8 mouse cellular contexts compared by ENCODE assay signal in genomic region chr6:117840686-117841510, GRCm38 (mm10). TPM values are rescaled to one million over a fixed set of nuclear protein-coding genes. Genes with fewer than 3 reads are reported as not detected.
A peak's percentile ranks its signal among the peaks of the same experiment; 100 is the strongest.
DNase-seq lines count a peak whose midpoint lies in the region; ATAC-seq lines count a peak whose summit lies in the region.

TSS of gene Zfp637 (plus strand) at chr6:117841180.

- peak; percentile 98 for ATAC-seq in hindbrain, embryonic 14.5 days (ENCODE audit: low FRiP score)

- H3K9ac ChIP-seq in hindbrain, embryonic 14.5 days = peak within 1 kb of the TSS; percentile 100

- H3K4me1 ChIP-seq in hindbrain, embryonic 14.5 days (replicated peaks; ENCODE audit: control insufficient read depth, insufficient read depth, low read length) = peaks cover 10% of the 10 kb centered on the region

- H3K27me3 ChIP-seq in hindbrain, embryonic 14.5 days (ENCODE audit: control insufficient read depth, insufficient read depth, low read length) = no peaks in the 10 kb centered on the region

- H3K4me2 ChIP-seq in hindbrain, embryonic 14.5 days (replicated peaks) = peak within 1 kb of the TSS; percentile 83

- H3K4me3 ChIP-seq in hindbrain, embryonic 14.5 days (replicated peaks; ENCODE audit: low read length) = peak within 1 kb of the TSS; percentile 98

- peaks cover 30% of the 10 kb centered on the region for H3K36me3 ChIP-seq in hindbrain, embryonic 14.5 days (replicated peaks; ENCODE audit: control insufficient read depth, insufficient read depth)

- peak within 1 kb of the TSS; percentile 98 for H3K27ac ChIP-seq in hindbrain, embryonic 14.5 days

- under 1% methylated on average over 66 of the region's 66 CpGs for WGBS in hindbrain, embryonic 14.5 days

- H3K9me3 ChIP-seq in hindbrain, embryonic 14.5 days (ENCODE audit: control insufficient read depth, low read length) = no peaks in the 10 kb centered on the region

- peak; percentile 94 for DNase-seq in R1 (ENCODE audit: low read depth, low spot score)
- peak; percentile 94 to 97 for DNase-seq in cerebellum, postnatal 25 days
- DNase-seq in frontal cortex, postnatal 25 days (ENCODE audit: low spot score in 2 of 2) = peak; percentile 82 to 89
- peak; percentile 95 for DNase-seq in hindbrain, embryonic 14.5 days (ENCODE audit: low spot score)
- DNase-seq in layer of hippocampus, postnatal 36 days = peak; percentile 92 to 93
- peak; percentile 95 for DNase-seq in lung, postnatal 36 days
- peak; percentile 85 for DNase-seq in retina, postnatal 7 days (ENCODE audit: low read depth, low spot score)
- DNase-seq in urinary bladder, adult 2 months (ENCODE audit: low spot score) = peak; percentile 85

RNA-seq across cellular contexts. Expression of gene Zfp637, which starts in this region (rescaled TPM):
- 136 and 145 TPM in 2 replicates for polyA plus RNA-seq in hindbrain, embryonic 14.5 days (2014; fragmentation: Nextera tagmentation; extraction: Ambion mirVana)
- total RNA-seq in layer of hippocampus, postnatal 36 days (2021) = 10 to 100 TPM; 47.8 to 51.9 TPM
- 54.9 and 58.8 TPM in 2 replicates for polyA plus RNA-seq in urinary bladder, adult 2 months (2012; rRNA removed)

Comparison
In these comparisons a context has a peak if more than half of its experiments do, and no peak if none do; other contexts are left out.
1. Peak in every context shown above with its lines: DNase-seq, ATAC-seq, H3K4me3 ChIP-seq and H3K27ac ChIP-seq.